Mouse (Mus musculus) cerebellum, adult (tissue): ENCODE measurements around the gene Txndc5.

ENCODE experiments used
- ATAC-seq: cut with Nextera tagmentation; 2 replicates; pipeline ENCODE4 v1.9.2; 2017; ENCODE audit warnings: mild to moderate bottlenecking, moderate library complexity, mixed read lengths; ENCODE audit not compliant: insufficient number of reproducible peaks, low FRiP score, low TSS enrichment

Txndc5 gene

DNA sequence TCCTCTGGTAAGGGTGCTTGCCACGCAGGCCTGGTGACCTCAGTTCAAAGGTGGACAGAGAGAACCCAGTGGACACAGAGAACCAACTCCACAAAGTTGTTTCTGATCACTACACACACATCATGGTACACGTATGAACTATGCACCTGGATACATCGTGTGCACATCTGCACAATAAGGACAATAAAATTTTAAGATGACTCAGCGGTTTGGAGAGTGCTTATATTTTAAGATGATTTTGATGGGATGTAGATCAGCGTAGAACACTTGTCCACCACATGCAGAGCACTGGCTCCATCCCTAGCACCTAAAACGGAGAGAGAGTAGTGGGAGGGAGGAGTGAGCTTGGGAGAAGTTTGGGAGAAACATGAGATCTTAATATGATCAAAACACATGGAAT lies 55.1 kb downstream of the Txndc5 start:
- ATAC-seq: no peak

DNA sequence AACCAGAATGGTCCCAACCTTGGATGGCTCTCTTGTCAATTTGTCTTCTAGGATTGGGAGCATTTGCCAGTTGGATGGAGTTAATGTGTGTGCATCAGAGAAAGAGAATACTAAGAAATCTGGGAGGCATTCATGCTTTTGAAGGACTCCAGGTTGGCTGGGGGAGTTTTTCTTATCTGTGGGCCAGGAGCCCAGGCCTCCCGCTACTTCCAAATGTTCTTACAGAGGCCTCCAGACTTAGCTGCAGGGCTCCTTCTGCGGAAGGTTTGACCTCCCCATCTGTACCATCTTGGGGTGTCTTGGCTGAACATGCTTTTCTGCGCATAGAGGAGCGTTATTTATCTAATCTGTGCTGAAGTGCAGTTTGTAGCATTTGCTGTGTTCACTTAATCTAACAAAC lies 56.0 kb downstream of the Txndc5 start:
- ATAC-seq: no peak

DNA sequence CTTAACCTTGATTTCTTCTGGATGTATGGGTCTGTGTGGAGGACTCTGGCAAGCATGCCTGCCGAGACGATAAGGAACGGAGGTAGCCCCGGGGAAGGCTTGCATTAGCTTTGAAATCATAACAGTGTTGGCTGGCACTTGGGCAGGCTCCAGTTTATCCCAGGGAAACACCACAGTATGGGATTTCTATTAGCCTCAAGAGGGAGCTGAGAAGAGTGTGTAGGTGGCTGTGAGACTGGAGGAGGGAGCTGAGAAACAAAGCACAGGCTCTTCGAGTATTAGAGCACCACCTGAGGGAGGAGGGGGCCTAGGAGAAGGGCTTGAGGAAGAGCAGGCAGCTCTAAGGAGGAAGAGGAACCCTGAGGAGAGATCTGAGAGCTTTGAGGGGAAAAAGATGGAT lies 57.7 kb downstream of the Txndc5 start:
- no peak for ATAC-seq

DNA sequence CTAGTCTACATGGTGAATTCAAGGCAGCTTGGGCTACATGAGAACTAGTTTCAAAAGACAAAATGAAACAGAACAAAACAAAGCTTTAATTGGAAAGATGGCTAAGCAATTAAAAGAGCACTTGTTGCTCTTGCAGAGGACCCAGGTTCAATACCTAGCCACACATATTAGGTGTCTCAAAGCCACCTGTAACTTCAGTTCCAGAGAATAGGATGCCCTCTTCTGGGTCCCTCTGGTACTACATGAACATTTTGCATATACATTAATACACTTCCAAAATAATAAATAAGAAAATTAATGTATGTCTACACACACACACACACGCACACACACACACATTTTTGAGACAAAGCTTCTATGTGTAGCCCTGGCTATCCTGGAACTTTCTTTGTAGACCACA lies 65.2 kb downstream of the Txndc5 start:
- no peak for ATAC-seq

DNA sequence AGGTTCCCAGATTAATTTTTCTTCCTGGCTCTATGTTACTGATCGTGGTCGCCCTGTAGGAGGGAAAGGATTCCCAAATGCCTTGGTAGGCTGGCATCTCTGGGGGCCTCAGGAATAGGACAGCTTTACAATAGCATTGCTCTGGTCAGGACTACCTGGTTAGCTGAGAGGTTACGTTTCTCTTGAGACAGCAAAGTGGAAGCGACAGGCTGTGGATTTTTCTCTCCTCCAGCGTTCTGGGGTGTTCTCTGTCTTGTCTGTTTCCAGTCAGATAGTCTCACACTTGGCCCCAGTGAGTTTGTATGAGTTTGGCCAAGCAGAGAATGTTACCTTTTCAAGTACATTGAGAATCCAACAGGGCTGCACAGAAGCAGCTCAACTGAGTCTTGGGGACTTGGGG lies 77.2 kb downstream of the Txndc5 start:
- no peak for ATAC-seq
